Mouse (Mus musculus) stomach, embryonic 16.5 days (tissue): ENCODE measurements around the gene Aox3. TPM values are rescaled to one million over a fixed set of nuclear protein-coding genes. Genes with fewer than 3 reads are reported as not detected.

Source experiments
- polyA plus RNA-seq: library from polyadenylated mRNA; unstranded; fragments of >200 nt; fragmentation: Nextera tagmentation; extraction: Ambion mirVana; gene quantifications from 2 replicates; pipeline ENCODE4 v1.2.1, GENCODE M21; 2015

The Aox3 gene
- polyA plus RNA-seq, 1 experiment from 2014 or later: 1.4 TPM

Other genes with a start within 250 kb of the Aox3 start
- gene Sgo2a, start 117.2 kb upstream of the Aox3 start, polyA plus RNA-seq: 11.5 and 13.1 TPM in 2 replicates
- 14.7 and 14.8 TPM in 2 replicates for gene Kctd18, start 94.2 kb upstream of the Aox3 start, polyA plus RNA-seq
- gene Aox1, start 83.2 kb upstream of the Aox3 start, polyA plus RNA-seq: 0.31 and 0.32 TPM in 2 replicates
- 0.17 and 0.18 TPM in 2 replicates for gene Aox4, start 97.3 kb downstream of the Aox3 start, polyA plus RNA-seq
- gene Aox2, start 165.2 kb downstream of the Aox3 start, polyA plus RNA-seq: 0.08 and 0.12 TPM in 2 replicates